Mouse (Mus musculus): ENCODE measurements around the gene Ppp2r1b.
"Not testable (repeated sequence)": the region's sequence is repeated elsewhere in the genome, so short reads cannot be mapped to it uniquely, and the experiment has no call there.

Gene Ppp2r1b

DNA sequence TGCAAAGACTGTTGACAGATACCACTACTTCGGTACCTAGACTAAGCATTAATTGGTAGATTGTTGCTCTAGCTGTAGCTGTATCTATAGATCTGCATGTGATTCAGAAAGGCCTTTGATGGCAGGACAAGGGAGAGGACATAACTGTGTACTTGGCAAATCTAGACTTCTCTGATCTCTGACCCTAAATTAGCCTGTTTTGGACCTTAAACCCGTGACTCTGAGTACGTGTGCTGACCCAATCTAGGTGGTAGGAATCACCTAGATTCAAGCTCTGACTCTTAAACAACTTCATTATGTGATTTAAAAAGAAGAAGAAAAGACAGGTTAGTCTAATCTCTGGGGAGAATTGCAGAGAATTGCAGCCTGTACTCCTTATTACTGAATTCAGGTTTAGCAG is at the start of gene Ppp2r1b:
Ppp2r1b (plus strand) TSS at position 221 of the 400 bp plus-strand sequence.
- DNase-seq: no peak

DNA sequence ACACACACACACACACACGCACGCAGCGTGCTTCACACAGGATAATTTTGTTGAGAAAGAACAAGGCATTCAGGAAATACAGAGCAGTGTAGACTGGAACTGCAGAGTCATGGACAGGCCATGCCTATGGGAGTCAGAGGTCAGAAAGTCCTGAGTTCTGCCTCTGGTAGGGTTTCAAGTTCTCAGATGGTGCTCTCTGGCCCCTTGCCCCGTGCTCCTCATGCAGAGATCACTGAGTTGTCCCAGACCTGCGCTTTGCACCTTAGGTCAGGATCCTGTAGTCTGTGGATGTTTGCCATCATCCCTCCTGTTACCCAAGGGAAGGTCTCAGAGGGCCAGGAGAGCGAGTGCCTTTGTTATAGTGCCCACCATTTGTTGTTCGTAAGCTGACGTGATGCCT is 48.3 kb upstream of the Ppp2r1b start:
- DNase-seq: no peak

DNA sequence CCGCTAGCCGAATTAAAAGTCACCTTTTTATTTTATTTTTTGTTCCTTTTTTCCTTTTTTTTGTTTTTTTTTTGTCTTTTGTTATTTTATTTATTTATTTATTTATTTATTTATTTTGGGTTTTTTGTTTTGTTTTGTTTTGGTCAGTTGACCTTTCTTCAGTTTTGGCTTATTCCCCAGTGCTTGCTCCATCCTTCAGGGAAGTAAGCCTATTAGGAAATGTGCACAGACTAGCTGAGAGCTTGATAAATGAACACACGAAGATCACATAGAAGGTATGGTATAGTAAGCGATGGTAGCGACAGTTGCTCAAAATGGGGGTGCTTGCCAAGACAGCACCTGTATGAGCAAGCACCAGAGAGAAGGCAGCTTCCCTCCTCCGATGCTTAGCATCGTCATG is 47.5 kb upstream of the Ppp2r1b start:
- DNase-seq: no peak

DNA sequence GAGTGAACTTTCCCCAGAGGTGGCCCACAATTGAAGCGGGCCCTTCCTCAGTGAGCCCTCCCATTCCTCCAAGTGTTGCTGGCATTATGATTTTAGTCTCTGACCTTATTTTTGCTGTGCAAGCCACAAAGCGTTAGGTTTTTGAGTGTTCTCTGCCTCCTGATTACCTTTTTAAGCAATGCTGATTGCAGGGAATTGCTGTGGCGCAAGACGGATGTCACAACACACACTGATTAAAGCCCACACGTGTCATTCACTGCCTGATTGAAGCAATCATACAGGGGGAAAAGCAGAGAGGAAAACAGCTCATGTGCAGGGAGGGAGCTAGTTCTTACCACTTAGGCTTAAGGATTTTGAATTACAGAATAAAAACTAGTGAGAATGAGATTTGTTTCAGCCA is 46.7 kb upstream of the Ppp2r1b start:
- DNase-seq: no peak

DNA sequence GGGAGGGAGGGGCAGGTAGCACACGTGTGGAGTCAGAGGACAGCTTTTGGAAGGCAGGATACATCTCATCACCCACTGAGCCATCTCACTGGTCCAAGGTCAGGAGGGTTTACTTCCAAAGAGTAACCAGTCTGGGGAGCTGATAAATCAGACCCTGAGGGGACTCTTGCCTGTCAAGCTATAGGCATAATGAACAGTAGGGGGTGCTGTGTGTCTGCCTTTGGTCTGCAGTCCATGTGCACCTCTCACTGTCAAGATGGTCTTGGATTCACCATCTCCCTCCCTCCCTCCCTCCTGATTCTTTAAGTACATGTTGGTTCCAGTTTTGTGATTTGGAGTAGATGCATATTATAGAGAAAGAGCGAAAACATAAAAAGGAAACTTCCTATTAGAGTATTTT is 44.1 kb upstream of the Ppp2r1b start:
- DNase-seq: peak; percentile 60

DNA sequence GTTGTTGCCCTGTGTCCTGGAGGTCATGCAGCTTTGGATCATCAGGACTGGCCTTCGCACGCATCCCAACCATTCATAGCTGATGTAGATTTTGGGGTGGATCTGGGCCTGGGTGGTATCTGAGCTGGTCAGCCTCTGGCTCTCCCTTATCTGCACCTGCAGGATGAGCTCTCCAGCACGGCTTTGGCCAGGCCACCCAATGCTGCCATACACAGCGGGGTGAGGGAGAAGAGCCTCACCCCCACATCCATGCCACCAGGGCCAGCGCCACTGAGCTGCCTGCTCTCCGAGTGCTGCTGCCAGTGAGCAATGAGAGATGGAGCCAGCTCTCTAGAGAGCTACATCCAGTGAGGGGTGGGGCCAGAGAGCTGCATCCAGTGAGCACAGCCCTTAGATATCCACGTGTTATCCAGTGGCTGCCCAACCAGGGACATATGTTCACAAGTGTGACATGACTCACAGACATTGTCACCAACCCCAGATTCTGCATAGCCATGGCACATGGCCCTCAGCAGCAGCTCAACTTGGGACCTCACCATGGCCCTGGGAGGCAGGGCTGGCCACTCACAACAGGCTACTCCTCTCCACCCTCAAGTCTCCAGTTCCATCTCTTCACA is 41.9 kb upstream of the Ppp2r1b start:
- DNase-seq: no peak

DNA sequence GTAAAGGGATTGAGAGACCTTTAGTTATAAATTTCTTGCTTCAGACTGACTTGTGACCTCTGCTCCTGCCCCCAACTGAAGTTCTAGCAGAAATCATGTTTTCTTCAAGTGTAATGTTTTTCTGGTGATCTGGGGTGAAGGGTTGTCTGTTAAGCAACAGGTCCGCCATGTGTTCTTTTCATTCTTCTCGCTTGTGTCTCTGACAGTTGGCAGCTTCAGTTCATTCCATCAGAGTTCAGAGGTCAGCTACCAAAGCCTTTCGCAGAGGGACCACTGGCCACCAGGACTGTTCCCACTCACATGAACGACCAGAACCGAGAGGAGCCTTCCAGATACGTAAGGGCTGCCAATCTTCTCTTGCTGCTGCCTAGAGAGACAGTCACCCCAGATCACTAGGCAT is 36.6 kb upstream of the Ppp2r1b start:
- no peak for DNase-seq

DNA sequence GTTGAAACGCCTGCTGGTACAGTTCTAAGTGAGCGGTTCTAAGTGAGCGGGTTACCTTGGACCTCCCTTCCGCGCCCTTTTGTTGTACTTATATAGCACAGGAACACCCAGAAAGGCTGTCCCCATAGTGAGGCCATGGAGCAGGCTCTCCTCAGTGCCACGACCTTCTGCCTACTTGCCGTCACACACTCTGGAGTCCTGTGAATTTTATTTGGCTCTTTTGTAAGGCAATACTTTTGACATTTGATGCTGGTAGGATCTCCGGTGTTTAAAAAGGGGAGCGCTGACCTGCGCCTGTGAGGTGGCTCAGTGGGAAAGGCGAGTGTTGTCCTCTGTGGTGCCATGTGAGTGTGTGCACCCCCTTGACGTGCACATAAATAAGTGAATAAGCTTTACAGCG is 36.0 kb upstream of the Ppp2r1b start:
- no peak for DNase-seq

DNA sequence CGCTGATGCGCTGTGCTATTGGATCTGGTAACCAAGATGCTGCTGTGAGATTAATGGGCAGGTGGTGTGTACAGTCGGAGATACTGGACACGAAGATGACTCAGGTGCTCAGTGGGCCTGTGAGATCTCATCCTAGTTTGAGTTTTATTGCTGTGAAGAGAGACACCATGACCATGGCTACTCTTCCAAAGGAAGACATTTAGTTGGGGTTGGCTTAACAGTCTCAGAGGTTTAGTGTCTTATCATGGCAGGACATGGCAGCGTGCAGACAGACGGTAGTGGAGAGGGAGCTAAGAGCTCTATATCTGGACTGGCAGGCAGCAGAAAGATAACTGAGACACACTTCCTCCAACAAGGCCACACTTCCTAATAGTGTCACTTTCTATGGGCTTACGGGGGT is 33.9 kb upstream of the Ppp2r1b start:
- DNase-seq: no peak

DNA sequence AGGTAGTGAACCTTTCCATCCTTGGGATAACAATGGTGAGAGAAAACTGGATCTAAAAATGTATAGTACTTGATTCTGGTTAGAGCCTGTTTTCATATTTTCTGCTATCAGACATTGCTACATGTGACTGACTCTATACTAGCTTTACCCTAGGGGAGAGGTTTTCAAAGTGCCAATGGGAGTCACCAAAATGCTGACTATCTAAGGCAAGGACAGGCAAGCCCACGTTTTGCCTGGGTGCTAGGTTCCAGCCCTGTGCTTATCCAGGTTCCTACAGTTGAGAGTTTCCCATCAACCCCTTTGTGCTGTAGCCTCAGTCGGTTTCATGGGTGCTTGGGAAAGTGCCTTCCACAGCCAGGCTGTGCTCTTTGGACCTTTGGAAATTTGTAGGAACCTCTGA is 33.4 kb upstream of the Ppp2r1b start:
- no peak for DNase-seq

DNA sequence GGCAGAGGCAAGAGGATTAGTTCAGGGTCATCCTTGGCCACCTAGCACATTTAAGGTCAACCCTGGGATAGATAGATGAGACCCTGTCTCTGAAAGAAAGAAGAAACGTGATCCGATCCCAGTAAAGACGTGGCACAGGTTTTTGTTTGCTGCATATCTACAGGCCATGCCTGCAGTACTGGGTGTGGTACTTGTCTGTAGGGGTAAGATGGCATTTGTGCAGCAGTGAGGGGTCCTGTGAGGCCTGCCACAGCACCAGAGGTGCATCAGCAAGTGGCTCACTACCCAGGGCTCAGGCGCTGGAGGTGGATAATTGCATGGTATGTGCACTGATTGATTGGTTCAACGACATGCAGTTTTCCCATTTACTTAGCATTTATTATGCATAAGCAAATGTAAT is 31.3 kb upstream of the Ppp2r1b start:
- no peak for DNase-seq

DNA sequence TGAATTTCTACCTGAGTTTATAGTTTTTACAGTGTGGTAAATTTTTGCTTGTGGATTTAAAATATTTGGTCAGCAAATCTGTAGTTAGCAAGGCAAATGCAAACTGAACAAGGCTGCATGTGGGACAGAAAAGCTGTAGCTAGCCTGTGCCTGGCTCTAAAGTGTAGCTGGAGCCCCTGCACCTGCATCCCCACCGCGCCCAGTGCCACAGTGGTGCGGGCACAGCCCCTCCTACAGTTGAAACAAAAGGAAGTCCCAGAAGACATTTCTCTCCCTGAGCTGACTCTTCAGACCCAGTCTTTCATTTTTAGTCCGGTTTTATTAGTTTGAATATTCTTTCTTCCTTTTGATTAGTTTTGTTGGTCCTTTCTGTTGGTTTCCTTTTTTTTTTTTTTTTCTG is 29.4 kb upstream of the Ppp2r1b start:
- DNase-seq: no peak

DNA sequence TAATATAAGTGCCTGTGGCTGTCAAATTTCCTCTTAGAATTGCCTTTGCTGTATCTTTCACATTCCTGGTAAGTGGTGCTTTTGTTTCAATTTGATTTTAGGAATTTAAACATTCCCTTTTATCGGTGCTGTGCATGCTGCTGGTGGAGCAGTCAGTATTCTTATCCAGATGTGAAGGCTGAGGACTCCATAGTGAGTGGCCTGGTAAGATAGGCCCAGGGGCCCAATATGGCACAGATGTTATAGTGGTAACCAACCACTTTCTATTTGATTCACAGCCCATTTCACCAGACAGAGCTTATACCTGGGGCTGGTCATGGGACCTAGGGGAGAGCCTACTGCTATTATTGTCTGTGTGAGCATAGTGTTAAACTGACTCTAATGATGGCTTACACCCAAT is 28.6 kb upstream of the Ppp2r1b start:
- no peak for DNase-seq

DNA sequence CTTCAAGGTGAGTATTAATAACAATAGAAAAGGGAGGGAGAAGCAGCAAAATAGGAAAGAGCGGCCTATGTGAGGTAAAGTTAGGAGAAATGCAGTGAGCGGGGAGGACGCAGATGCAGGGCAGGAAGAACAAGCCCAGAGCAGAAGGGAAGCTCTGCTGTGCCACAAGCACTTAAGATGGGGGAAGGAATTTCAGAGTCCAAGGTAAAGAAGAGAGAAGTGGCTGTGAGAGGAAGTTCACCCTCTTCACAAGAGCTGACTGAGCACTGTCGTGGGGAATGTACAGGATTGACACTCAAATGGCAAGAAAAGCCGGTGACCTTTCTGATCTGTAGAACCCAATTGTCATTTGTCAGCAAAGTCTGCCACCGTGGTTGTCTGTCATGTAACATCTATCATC is 27.1 kb upstream of the Ppp2r1b start:
- no peak for DNase-seq

DNA sequence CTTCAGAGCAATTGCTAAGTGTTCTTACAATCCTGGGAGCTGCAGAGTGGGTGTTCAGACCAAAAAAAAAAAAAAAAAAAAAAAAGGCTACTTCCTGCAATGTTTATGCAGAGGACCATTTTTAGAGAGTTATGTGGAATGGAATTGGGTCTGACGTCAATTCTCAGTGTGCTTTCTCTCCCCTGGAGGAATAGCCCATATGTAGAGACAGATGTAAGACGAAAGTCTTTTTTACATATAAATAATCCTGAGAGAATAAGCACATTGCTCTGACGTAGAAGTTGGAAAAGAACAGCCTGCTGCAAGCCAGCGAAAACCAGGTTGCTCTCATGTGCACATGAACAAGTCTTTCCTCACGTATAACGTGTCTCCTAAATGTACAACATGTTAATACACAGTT is 25.4 kb upstream of the Ppp2r1b start:
- no peak for DNase-seq

DNA sequence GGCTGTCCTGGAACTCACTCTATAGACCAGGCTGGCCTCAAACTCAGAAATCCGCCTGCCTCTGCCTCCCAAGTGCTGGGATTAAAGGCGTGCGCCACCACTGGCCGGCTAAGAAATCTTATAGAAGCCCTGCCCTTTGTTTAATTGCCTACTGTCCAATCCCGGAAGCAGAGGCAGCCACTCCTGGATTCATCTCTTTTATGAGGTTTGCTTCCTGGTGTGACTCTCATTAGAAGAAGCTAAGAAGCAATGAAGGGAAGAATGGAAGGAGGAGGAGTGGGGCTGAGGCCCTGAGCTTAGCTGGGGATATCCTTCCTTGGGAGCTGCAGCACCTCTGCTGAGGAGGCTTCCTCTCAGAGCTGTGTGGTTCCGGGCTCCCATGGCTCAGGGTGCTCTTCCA is 23.4 kb upstream of the Ppp2r1b start:
- DNase-seq: no peak

DNA sequence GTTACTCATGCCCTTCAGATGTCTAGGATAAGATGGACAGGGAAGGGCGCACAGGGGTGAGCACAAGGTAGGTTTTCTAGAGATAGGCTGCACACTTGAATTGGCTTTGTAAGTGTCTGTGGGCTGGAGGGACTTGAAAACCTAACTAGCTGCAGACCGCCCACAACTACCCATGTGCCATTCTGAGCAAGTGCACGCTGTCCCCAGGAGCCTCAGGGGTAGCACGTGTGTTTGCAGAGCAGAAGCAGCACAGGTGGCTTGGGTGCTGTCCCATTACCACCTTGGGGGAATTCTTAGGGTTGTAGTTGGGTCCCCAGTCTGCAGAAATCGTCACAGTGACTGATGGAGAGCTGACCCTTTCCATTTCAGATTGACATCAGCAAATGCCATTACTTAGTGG is 22.9 kb upstream of the Ppp2r1b start:
- DNase-seq: no peak

DNA sequence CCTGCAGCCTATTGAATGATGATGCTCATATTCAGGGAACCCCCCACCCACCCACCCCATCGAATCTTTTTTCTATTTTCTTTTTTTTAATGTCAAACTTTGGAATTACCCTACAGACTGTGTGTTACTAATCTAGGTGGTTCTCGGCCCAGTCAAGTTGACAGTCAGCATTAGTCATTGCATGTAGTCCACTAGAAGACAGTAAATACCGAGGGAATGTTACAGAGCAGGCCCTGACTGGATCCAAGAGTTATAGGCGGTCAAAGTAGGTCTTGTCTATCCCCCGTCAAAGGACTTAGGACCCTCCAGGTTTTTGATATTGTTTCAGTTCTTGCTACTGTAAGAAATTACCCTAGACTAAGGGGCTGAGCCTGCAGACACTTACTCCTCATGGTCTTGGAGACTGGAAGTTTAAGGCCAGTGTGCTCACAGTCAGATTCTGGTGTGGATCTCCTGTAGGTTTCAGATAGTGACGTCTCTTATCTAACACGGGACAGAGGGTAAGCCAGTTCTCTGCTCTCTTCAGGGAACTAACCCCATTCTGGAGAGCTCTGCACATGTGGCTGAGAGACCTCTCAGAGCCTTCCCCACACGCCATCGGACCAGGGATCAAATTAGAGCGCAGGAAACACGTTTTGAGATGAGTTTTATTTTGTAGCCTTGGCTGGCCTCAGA is 21.2 kb upstream of the Ppp2r1b start:
- no peak for DNase-seq

DNA sequence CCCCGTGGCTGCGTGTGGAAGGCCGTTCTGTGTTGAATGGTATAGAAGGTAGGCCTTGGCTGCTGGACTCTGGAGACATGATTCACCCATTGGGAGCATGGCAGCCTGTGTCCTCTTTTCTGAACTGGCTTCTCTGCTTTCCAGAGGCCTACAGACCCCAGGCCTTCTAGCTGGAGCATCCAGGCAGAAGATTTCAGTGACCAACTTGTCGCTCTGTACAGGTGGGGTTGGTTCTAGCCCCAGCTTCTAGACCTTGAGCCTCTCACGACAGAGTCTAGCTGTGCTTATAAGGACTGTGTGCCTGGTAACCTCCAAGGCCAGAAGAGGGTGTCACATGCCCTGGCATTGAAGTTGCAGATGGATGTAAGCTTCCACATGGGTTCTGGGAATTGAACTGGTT is 13.6 kb upstream of the Ppp2r1b start:
- no peak for DNase-seq

DNA sequence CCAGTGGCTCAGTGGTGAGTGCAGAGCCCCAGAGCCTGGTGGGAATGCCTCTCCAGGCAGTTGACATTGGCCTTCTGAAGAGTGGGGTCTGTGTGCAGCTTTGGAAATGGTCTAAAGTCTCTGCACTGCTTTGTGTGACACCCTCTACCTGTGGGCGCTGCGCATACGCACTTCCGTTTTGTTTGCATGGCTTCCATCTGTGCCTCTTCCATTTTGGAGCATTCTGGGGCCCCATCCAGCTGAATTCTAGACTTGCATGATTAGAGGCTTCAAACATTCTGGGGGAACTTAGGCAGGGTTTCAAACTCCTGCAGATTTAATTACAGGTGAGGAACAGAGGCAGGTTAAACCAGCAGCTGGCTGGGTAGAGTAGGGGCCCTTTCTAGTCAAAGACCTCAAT is 12.9 kb upstream of the Ppp2r1b start:
- no peak for DNase-seq

DNA sequence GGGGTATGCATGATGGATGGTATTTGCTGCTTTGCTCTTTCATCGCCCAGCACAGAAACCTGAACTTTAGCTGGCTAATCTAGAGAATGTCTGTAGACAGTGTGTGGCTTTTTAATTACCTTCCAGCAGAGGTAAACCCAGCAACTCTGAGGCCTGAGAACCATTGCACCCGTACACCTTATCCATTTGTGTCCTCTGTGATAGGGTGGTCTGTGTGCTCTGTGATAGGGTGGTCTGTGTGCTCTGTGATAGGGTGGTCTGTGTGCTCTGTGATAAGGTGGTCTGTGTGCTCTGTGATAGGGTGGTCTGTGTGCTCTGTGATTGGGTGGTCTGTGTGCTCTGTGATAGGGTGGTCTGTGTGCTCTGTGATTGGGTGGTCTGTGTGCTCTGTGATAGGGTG is 12.5 kb upstream of the Ppp2r1b start:
- not testable (repeated sequence) for DNase-seq

DNA sequence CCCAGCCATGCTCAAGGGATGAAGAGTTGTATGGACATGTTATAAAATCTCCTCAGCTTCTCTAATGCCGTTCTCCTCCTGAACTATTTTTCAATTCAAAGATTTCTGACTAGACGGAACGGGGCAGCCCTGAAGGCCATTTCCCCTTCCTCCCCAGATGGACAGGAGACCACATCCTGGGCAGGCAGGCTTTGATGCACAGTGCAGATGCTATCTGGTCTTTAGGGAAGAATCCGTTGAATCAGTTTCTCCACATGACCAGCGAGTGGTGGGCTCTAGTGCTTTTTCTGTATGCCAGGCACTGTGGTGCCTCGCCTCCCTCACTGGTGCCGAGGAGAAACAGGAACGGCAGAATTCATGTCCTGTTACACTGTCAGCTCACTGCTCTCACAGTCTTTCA is 11.3 kb upstream of the Ppp2r1b start:
- no peak for DNase-seq

DNA sequence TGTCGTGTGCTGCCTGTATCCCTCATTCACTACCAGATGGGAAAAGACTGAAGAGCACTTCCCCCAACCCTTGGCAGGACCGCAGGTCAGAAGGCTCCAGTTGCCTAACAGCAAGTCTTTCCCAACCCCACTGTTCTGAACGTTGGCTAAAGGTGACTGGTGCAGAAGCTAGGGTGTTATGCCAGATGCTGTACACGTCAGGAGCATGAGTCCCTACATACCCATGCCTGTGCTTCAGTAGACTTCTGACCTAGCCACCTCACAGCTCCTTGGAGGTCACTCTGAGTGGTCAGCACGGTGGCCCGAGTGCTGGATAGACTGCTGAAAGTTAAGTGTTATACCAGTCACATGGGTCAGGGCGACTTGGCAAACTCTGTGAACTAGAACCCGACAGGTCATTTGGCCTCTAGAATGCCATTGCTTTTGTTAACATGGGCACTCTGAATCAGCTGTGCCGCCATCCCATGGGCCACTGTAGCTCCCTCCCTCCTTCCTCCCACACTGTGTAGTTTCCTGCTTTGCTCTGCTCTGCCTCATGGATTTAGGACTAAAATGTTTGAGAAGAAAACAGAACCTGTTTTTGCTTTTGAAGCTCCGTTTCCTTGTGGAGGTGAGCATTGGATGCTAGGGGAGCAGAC is 9.9 kb upstream of the Ppp2r1b start:
- no peak for DNase-seq

DNA sequence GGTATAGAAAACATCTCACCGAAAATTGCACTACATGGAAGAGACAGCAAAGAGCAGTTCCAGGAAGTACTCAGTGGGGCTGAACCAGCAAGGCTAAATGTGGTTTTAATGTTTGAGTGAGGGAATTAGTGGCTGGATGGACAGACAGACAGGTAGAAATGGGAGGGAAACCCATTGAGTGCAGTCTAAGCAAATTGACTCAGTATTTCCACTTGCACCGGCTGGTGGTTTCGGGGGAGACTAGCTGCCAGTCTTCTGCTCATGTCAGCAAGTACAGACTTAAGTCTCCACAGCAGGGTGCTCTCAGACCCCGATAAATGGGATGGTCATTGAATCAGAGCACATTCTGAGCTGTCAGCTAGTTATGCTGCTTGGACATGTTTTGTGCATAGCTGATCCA is 9.0 kb upstream of the Ppp2r1b start:
- DNase-seq: no peak
